Mouse (Mus musculus) Patski (cell line): ENCODE measurements around the gene Arntl2. TPM values are rescaled to one million over a fixed set of nuclear protein-coding genes. Genes with fewer than 3 reads are reported as not detected.
"Not testable (repeated sequence)": the region's sequence is repeated elsewhere in the genome, so short reads cannot be mapped to it uniquely, and the experiment has no call there.

ENCODE experiments used
- ATAC-seq: fragments of 100-300 bp; one replicate; pipeline ENCODE4 v1.8.0; 2021
- CTCF ChIA-PET: fragments of 350-600 bp; sonication (Branson Sonifier 250); formaldehyde crosslinking; loops from one replicate; lab custom pipeline; 2022; ENCODE audit warnings: inconsistent platforms; lab: Charles Lee
- POLR2A ChIA-PET: fragments of 350-600 bp; sonication (Branson Sonifier 250); formaldehyde crosslinking; loops from one replicate; lab custom pipeline; 2022; ENCODE audit warnings: antibody characterized with exemption, inconsistent platforms; lab: Charles Lee
- DNase-seq: peaks from one replicate; pipeline ENCODE4 v3.0.0-alpha.2; 2011; ENCODE audit warnings: low read depth, low spot score
- H3K27me3 ChIP-seq: fragments of 371-371 bp; one replicate; pipeline ENCODE4 v1.5.1; 2021
- CTCF ChIP-seq: fragments of 100-300 bp; IDR thresholded peaks from one replicate; pipeline ENCODE4 v1.5.1; 2021
- in situ Hi-C: fragments of 300-500 bp; cut with MboI; formaldehyde crosslinking; loops from 3 replicates; pipeline ENCODE4 v1.11.1; 2018; ENCODE audit warnings: low pct_unique_long_range_greater_than_20kb, mixed read lengths
- polyA plus RNA-seq: library from polyadenylated mRNA; unstranded; gene quantifications from one replicate; pipeline ENCODE4 v1.2.3, GENCODE M21; 2021

Arntl2 gene
- polyA plus RNA-seq, 1 experiment from 2014 or later = 8.1 TPM

DNA sequence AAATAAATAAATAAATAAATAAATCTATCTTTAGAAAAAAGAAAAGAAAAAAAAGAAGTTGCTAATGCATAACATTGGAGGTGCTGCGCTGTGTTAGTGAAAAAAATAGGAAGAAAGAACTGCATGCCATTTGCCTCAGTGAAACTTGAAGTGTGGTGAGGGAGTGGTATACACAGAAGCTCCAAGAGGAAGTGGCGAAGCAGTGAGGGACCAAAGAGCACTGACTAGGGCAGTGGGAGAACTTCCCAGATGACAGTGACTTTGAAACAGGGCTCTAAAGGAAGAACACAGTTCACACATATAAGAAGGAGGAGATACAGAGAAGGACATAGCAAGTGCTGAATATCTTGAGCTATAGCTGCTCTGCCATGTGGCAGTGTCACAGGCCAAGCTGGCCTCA is 36.8 kb upstream of the Arntl2 start:
- ATAC-seq = no peak
- POLR2A ChIA-PET = no interaction called here

DNA sequence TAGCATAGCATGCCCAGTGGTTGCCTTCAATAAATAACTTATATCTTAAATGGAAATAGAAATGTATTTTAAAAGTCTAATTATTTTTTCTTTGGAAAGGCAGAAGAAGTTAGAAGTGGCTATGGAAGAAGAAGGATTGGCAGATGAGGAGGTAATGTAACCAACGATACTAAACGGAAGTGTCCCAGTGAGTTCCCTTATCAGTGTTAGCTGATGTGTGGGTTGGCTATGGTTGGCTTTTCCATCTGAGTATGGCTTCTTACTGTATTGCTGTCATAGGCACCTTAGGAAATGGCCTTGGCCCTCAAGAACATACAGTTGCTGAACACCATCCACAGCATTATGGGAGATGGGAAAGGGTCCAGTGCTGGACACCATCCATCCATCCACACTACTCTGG is 35.8 kb upstream of the Arntl2 start:
- no peaks in the 10 kb centered on the region for H3K27me3 ChIP-seq
- TF ChIP-seq CTCF = no peak
- ATAC-seq (no peak), DNase-seq (no peak)
- CTCF ChIA-PET = interaction anchor here (4.5 kb wide), 1 partner anchor 11 kb away, joined by 21 read pairs; no protein-coding TSS in a partner anchor
- POLR2A ChIA-PET = no interaction called here
- in situ Hi-C loops = no loop called here

More for the DNA sequence above, 36.8 kb upstream of the Arntl2 start:
- no peak for TF ChIP-seq CTCF
- no peaks in the 10 kb centered on the region for H3K27me3 ChIP-seq
- no peak for DNase-seq
- in situ Hi-C loops = loop anchor here (10.0 kb wide), 1 partner anchor 344 kb away; no protein-coding TSS in a partner anchor
- CTCF ChIA-PET = no interaction called here

DNA sequence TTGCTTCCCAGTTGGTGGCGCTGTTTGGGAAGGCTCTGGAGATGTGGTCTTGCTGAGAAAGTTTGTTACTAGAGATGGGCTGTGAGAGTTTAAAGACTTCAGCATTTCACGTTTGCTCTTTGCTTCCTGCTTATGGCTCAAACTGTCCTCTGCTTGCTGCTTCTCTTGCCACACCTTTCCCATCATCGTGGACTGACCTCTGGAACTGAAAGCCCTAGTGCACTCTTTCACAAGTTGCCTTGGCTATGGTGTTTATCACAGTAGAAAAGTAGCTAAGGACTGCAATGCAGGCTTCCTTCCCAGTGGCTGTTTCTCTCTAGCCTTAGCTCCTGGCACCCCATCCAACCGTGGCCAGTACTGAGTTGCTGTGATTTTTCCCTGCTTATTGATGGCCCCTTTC is 35.1 kb upstream of the Arntl2 start:
- TF ChIP-seq CTCF = peak; percentile 46
- CTCF ChIA-PET = interaction anchor here (1.1 to 4.7 kb wide), 10 partner anchors 10 to 114 kb away, joined by 3 to 46 read pairs (median 8); no protein-coding TSS in a partner anchor
- POLR2A ChIA-PET = interaction anchor here (0.6 kb wide), 1 partner anchor 126 kb away, joined by 3 read pairs; no protein-coding TSS in a partner anchor
- no peaks in the 10 kb centered on the region for H3K27me3 ChIP-seq
- DNase-seq (no peak), ATAC-seq (no peak)
- in situ Hi-C loops = no loop called here

- in situ Hi-C loops = no loop called here
- ATAC-seq = peak; percentile 21
- TF ChIP-seq CTCF = peak; percentile 57
- POLR2A ChIA-PET = interaction anchor here (0.9 kb wide), 1 partner anchor 100 kb away, joined by 3 read pairs; no protein-coding TSS in a partner anchor
- CTCF ChIA-PET = interaction anchor here (1.0 to 4.7 kb wide), 16 partner anchors 8 to 115 kb away, joined by 3 to 46 read pairs (median 6); no protein-coding TSS in a partner anchor
- no peak for DNase-seq
- no peaks in the 10 kb centered on the region for H3K27me3 ChIP-seq
Observed at GRCm38 (mm10) chr6:146762264-146762898, 33.5 kb upstream of the Arntl2 start.

DNA sequence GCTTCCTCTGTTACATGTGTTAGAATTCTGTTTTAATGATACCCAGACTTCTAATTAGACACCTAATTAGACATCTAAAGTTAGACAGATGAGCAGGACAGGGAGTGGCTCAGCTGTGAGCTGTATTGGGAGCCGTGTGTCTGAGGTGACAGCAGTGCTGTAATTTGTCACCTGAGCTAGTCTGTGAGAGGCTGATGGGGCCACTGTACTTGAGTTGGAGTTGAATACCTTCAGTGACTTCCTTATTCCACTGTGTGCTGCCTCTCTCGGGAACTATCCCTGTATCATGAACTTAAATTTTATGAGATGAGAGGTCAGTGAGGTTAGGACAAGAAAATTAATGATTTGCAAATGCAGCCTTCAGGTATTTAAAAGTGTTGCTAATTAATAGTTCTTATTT is 31.3 kb upstream of the Arntl2 start:
- TF ChIP-seq CTCF = no peak
- in situ Hi-C loops = no loop called here
- DNase-seq (no peak), ATAC-seq (no peak)
- ChIA-PET CTCF (interaction anchor here (1.0 to 4.7 kb wide), 3 partner anchors 28 to 103 kb away, joined by 3 to 46 read pairs (median 4); no protein-coding TSS in a partner anchor), POLR2A (interaction anchor here (0.6 kb wide), 1 partner anchor 40 kb away, joined by 4 read pairs; no protein-coding TSS in a partner anchor)
- H3K27me3 ChIP-seq = no peaks in the 10 kb centered on the region

- DNase-seq (no peak), ATAC-seq (no peak)
- in situ Hi-C loops = loop anchor here (5.0 kb wide), 1 partner anchor 108 kb away; no protein-coding TSS in a partner anchor
- TF ChIP-seq CTCF = no peak
- ChIA-PET POLR2A (no interaction called here), CTCF (interaction anchor here (0.7 to 1.3 kb wide), 2 partner anchors 27 to 34 kb away, joined by 3 to 4 read pairs; no protein-coding TSS in a partner anchor)
- no peaks in the 10 kb centered on the region for H3K27me3 ChIP-seq
Observed at GRCm38 (mm10) chr6:146765270-146765669, 30.6 kb upstream of the Arntl2 start.

DNA sequence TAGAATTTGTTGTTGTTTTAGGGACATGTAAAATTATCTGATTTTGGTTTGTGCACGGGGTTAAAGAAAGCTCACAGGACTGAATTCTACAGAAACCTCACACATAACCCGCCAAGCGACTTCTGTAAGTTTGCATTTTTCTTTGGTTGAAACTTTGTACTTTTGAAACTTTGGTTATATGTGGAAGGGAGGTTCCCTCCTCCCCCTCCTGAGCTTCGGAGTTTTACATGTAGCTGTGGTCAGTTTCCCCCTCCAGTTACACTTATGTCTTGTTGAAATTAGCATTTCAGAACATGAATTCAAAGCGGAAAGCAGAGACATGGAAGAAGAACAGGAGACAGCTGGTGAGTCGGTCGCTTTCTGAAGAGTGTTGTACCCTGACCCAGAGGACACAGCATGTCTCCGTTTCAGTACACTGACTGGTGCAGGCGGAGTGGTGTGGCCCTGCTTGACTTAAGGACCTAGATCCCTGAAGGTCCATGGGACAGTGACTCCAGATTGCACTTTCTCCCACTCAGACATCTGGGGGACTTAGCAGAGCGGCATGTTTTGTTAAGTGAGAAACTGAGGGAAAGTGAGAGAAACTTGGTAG is 26.9 kb upstream of the Arntl2 start:
- CTCF ChIA-PET = interaction anchor here (1.1 kb wide), 1 partner anchor 108 kb away, joined by 3 read pairs; no protein-coding TSS in a partner anchor
- ATAC-seq = no peak
- no peak for DNase-seq
- POLR2A ChIA-PET = no interaction called here
- in situ Hi-C loops = loop anchor here (5.0 kb wide), 1 partner anchor 112 kb away; no protein-coding TSS in a partner anchor
- H3K27me3 ChIP-seq = no peaks in the 10 kb centered on the region
- TF ChIP-seq CTCF = no peak

DNA sequence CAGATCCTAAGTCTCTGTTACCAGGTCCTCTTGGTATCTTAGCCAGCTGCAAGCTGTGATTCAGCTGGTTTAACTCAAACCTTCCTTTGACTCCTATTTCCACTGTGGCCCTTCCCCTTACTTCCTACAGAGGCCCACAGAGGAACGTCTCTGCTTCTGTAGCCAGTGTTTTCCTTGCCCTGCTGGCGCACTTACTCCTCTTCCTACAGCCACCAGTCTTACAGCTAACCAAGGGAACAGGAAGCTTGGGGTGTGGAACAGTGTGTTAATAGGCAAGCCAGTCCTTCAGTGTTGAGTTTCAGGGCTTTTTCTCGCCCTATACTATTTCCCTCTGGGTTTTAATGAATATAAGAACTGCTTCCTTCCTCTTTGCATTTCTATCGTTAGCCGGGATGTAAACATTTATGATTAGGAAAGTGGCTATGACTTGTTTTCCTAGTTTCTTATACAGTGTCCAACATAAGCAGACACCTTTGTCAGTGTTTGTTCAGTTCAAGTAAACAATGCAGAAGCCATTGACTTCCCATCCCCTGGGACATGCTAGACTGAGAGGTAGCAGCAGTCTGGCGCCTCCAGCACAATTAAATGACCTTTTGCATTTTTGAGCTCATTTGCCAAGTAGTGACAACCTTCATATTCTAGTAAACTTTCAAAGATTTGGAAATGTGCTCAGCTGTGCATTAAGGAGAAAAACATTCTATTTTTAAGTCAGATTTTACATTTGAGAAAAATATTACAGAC is 25.7 kb upstream of the Arntl2 start:
- no peak for DNase-seq

GRCm38 (mm10) chr6:146770808-146771207 is 25.0 kb upstream of the Arntl2 start:
- in situ Hi-C loops = no loop called here
- ChIA-PET CTCF (interaction anchor here (1.3 to 1.7 kb wide), 2 partner anchors 9 kb away, joined by 5 to 6 read pairs; no protein-coding TSS in a partner anchor), POLR2A (interaction anchor here (0.8 kb wide), 1 partner anchor 31 kb away, joined by 3 read pairs; no protein-coding TSS in a partner anchor)
- TF ChIP-seq CTCF = no peak
- no peak for ATAC-seq
- no peaks in the 10 kb centered on the region for H3K27me3 ChIP-seq
- DNase-seq = no peak

More for the DNA sequence above, 25.7 kb upstream of the Arntl2 start:
- no peak for TF ChIP-seq CTCF
- POLR2A ChIA-PET = no interaction called here
- in situ Hi-C loops = no loop called here
- no peak for ATAC-seq
- CTCF ChIA-PET = interaction anchor here (1.3 to 1.7 kb wide), 2 partner anchors 9 kb away, joined by 5 to 6 read pairs; no protein-coding TSS in a partner anchor
- H3K27me3 ChIP-seq = no peaks in the 10 kb centered on the region

DNA sequence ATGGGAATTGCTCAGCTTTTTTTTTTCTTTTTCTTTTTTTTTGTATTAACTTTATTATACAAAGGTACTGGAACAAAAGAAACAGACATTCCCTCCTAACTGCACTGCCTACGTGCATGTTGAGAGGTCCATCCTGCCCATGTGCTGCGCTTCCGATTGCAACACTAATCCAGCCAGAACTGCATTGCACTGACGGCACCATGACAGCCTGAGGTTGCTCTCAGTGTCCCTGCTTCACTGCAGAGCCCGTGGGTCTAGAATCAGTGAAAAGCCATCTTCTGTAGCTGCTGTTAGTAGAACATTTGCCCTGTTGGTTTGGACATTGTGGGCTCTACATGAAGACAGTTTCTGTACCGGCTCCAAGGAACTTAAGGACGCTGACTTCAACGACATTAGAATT is 20.0 kb upstream of the Arntl2 start:
- CTCF ChIA-PET = interaction anchor here (2.0 kb wide), 1 partner anchor 17 kb away, joined by 7 read pairs; no protein-coding TSS in a partner anchor
- POLR2A ChIA-PET, ATAC-seq, H3K27me3 ChIP-seq, DNase-seq, in situ Hi-C loops: not testable (repeated sequence)
